Mouse (Mus musculus) bone marrow macrophage, adult 2 months (primary cell): ENCODE measurements around the gene Oma1.

Experiments
- CTCF ChIP-seq: IDR thresholded peaks from 2 replicates; pipeline ENCODE4 v1.5.1; 2012; ENCODE audit warnings: low read depth, mild to moderate bottlenecking, low read length, moderate library complexity
- POLR2A ChIP-seq: IDR thresholded peaks from 2 replicates; pipeline ENCODE4 v1.6.1; 2012; ENCODE audit warnings: mild to moderate bottlenecking, low read depth, low read length, borderline replicate concordance

DNA sequence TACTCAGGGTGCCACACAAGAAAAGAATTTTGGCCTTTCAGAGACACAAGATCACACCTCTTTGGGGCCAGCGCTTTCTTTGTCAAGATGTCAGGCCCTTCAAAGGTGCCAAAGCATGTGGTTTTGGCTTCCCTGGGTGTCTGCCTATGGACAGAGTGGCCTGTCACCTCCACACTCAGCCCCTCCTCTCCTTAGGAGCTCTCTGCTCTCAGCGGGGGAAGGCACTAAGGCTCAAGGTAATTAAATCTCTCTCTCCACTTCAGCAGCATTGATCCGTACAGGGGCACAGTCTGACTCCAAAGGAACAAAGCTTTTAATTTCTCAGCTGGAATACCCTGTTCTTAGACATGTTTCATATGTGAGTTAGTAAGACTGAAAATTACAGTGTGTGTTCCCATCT, 76.0 kb downstream of the Oma1 start:
- TF ChIP-seq CTCF, result no peak
- no peak for TF ChIP-seq POLR2A
